Mouse (Mus musculus) hindbrain, embryonic 16.5 days (tissue): ENCODE results near the gene Cdca5. TPM values are rescaled to one million over a fixed set of nuclear protein-coding genes. Genes with fewer than 3 reads are reported as not detected.

Source experiments
- ATAC-seq: fragments of 200-750 bp; cut with Nextera tagmentation; 2 replicates; pipeline ENCODE4 v1.8.0; 2017; ENCODE audit warnings: moderate TSS enrichment, moderate library complexity
- H3K27ac ChIP-seq: fragments of 300-500 bp; sonication (generic); 2 replicates; pipeline ENCODE4 v1.5.1; 2014; ENCODE audit warnings: low read depth, mild to moderate bottlenecking, control low read depth, low read length, moderate library complexity
- H3K27me3 ChIP-seq: fragments of 300-500 bp; sonication (generic); replicated peaks from 2 replicates; pipeline ENCODE4 v1.6.1; 2014; ENCODE audit warnings: low read length; ENCODE audit not compliant: control insufficient read depth, insufficient read depth
- H3K36me3 ChIP-seq: fragments of 300-500 bp; sonication (generic); 2 replicates; pipeline ENCODE4 v1.6.1; 2014; ENCODE audit warnings: mild to moderate bottlenecking, low read length, moderate library complexity, mixed read lengths; ENCODE audit not compliant: control insufficient read depth, insufficient read depth
- H3K4me1 ChIP-seq: fragments of 300-500 bp; sonication (generic); 2 replicates; pipeline ENCODE4 v1.6.1; 2014; ENCODE audit warnings: low read depth, low read length; ENCODE audit not compliant: control insufficient read depth, insufficient read depth
- H3K4me2 ChIP-seq: fragments of 300-500 bp; sonication (generic); 2 replicates; pipeline ENCODE4 v1.6.1; 2014; ENCODE audit warnings: mild to moderate bottlenecking, low read length, control low read depth, moderate library complexity
- H3K4me3 ChIP-seq: fragments of 300-500 bp; sonication (generic); 2 replicates; pipeline ENCODE4 v1.5.1; 2014; ENCODE audit warnings: mild to moderate bottlenecking, low read length, control low read depth, moderate library complexity
- H3K9ac ChIP-seq: fragments of 300-500 bp; sonication (generic); 2 replicates; pipeline ENCODE4 v1.6.1; 2014; ENCODE audit warnings: low read depth, mild to moderate bottlenecking, control low read depth, low read length, moderate library complexity
- H3K9me3 ChIP-seq: fragments of 300-500 bp; sonication (generic); 2 replicates; pipeline ENCODE4 v1.6.1; 2014; ENCODE audit warnings: mild to moderate bottlenecking, low read length, moderate library complexity; ENCODE audit not compliant: control insufficient read depth
- WGBS: fragments of 180-500 bp; shearing (Covaris S2); extraction: QIAGEN DNeasy Blood & Tissue Kit; methylation state at CpG from one replicate; pipeline ENCODE4 v1.1.7; 2014; 5-methylcytosine and 5-hydroxymethylcytosine counted together
- polyA plus RNA-seq: library from polyadenylated mRNA; unstranded; fragments of >200 nt; fragmentation: Nextera tagmentation; extraction: Ambion mirVana; gene quantifications from 2 replicates; pipeline ENCODE4 v1.2.1, GENCODE M21; 2015

Gene Cdca5
- polyA plus RNA-seq, 1 experiment from 2014 or later: 6.8 TPM

GRCm38 (mm10) chr19:6067724-6068415, 16.9 kb upstream of the Cdca5 start, which contains the start of gene Tm7sf2:
TSS of gene Tm7sf2 (minus strand) at chr19:6068373.
- ATAC-seq: peak; percentile 94
- H3K27ac ChIP-seq: peak within 1 kb of the TSS; percentile 92
- peaks cover 27% of the 10 kb centered on the region for H3K4me1 ChIP-seq
- peak within 1 kb of the TSS; percentile 89 for H3K4me2 ChIP-seq
- no peaks in the 10 kb centered on the region for H3K9me3 ChIP-seq
- peak within 1 kb of the TSS; percentile 62 for H3K4me3 ChIP-seq
- H3K9ac ChIP-seq: peak within 1 kb of the TSS; percentile 79
- H3K36me3 ChIP-seq: peaks cover 23% of the 10 kb centered on the region
- no peaks in the 10 kb centered on the region for H3K27me3 ChIP-seq
- WGBS: 8% methylated on average over 32 of the region's 33 CpGs

DNA sequence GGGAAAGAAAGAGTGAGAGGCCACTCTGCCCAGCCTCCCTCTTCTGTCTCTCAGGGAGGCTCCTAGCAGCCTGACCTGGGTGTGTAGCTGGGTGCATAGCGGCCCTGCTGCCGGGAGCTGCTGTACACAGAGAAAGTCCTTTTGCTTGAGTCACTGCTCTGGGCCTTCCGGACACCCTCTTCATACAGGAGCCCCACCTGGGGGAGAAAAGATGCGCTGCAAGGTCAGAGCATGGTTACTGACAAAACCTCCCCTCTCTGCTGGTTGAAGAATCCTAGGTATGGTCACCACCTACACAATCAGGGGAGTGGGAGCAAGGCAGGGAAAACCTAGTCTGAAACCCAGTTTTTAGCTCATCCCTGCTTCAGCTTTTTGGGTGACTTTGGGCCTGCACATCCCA, 15.8 kb upstream of the Cdca5 start:
- Histone ChIP-seq H3K27me3 (no peaks in the 10 kb centered on the region), H3K4me3 (no peak overlapping the region), H3K4me1 (peaks cover 21% of the 10 kb centered on the region), H3K9ac (no peak overlapping the region), H3K9me3 (no peaks in the 10 kb centered on the region), H3K27ac (no peak overlapping the region), H3K36me3 (peaks cover 28% of the 10 kb centered on the region), H3K4me2 (no peak overlapping the region)
- no peak for ATAC-seq
- WGBS: 79% methylated on average over 4 of the region's 4 CpGs

DNA sequence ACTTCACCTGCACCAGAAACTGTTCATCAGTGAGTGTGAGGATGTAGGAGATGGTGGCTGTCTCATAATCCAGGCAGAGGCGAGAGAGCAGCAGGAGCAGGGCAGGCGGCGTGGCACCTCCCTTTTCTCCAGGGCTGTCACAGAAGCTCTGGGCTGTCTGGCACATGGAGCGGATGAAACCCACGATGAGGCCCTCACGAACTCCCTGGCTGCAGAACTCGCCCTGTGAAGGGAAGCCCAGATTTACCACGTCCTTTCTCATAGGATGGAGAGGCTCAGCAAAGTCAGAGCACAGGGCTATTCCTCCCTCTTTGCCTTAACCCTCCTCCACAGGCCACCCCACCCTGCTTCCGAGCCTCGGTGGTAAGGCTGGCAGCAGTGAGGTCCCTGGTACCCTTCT, 14.9 kb upstream of the Cdca5 start:
- Histone ChIP-seq H3K27ac (no peak overlapping the region), H3K4me1 (peaks cover 20% of the 10 kb centered on the region), H3K9me3 (no peaks in the 10 kb centered on the region), H3K36me3 (peaks cover 28% of the 10 kb centered on the region), H3K4me3 (no peak overlapping the region), H3K4me2 (no peak overlapping the region), H3K9ac (no peak overlapping the region), H3K27me3 (no peaks in the 10 kb centered on the region)
- WGBS: 96% methylated on average over 10 of the region's 10 CpGs
- ATAC-seq: no peak

- Histone ChIP-seq H3K9ac (no peak overlapping the region), H3K27ac (no peak overlapping the region), H3K36me3 (peaks cover 28% of the 10 kb centered on the region), H3K4me2 (no peak overlapping the region), H3K4me3 (no peak overlapping the region), H3K4me1 (peaks cover 18% of the 10 kb centered on the region), H3K27me3 (no peaks in the 10 kb centered on the region), H3K9me3 (no peaks in the 10 kb centered on the region)
- WGBS: 91% methylated on average over 31 of the region's 31 CpGs
- no peak for ATAC-seq
These were observed 14.1 kb upstream of the Cdca5 start for GRCm38 (mm10) chr19:6070571-6071250.

GRCm38 (mm10) chr19:6071261-6071660, 13.5 kb upstream of the Cdca5 start:
- Histone ChIP-seq H3K36me3 (peaks cover 28% of the 10 kb centered on the region), H3K4me3 (no peak overlapping the region), H3K4me1 (peaks cover 17% of the 10 kb centered on the region), H3K9me3 (no peaks in the 10 kb centered on the region), H3K9ac (no peak overlapping the region), H3K4me2 (no peak overlapping the region), H3K27ac (no peak overlapping the region), H3K27me3 (no peaks in the 10 kb centered on the region)
- no peak for ATAC-seq
- 95% methylated on average over 19 of the region's 19 CpGs for WGBS

DNA sequence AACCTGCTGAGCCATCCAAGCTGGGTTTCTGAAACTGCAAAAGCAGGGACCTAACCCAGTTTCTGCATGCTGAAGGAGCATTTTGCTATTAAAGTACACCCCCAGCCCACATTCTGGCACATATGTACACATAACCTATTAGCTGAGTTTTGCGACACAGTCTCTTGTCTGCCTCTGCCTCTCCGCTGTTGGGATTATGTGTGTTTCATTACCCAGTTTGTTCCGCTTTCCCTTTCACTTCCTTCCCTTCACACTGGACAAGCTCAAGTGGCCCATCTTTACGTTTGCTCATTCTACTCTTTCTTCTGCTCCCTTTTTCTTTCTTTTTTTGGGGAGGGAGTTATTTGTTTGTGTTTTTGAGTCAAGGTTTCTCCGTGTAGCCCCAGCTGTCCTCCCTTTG, 10.9 kb upstream of the Cdca5 start:
- WGBS: 90% methylated on average over 5 of the region's 5 CpGs

GRCm38 (mm10) chr19:6076564-6077393, 8.0 kb upstream of the Cdca5 start, which contains the start of gene Vps51:
TSS of gene Vps51 (minus strand) at chr19:6077231.
- peak; percentile 93 for ATAC-seq
- Histone ChIP-seq H3K4me2 (peak within 1 kb of the TSS; percentile 73), H3K4me3 (peak within 1 kb of the TSS; percentile 76), H3K4me1 (peaks cover 6% of the 10 kb centered on the region), H3K9me3 (no peaks in the 10 kb centered on the region), H3K27ac (peak within 1 kb of the TSS; percentile 92), H3K9ac (peak within 1 kb of the TSS; percentile 87), H3K36me3 (peaks cover 19% of the 10 kb centered on the region), H3K27me3 (no peaks in the 10 kb centered on the region)
- 1% methylated on average over 31 of the region's 33 CpGs for WGBS

More for the DNA sequence above, 10.9 kb upstream of the Cdca5 start:
- no peak overlapping the region for H3K27ac ChIP-seq
- ATAC-seq: no peak
- H3K36me3 ChIP-seq: peaks cover 29% of the 10 kb centered on the region
- no peaks in the 10 kb centered on the region for H3K9me3 ChIP-seq
- H3K4me2 ChIP-seq: no peak overlapping the region
- no peak overlapping the region for H3K4me3 ChIP-seq
- no peak overlapping the region for H3K9ac ChIP-seq
- H3K4me1 ChIP-seq: peaks cover 6% of the 10 kb centered on the region
- H3K27me3 ChIP-seq: no peaks in the 10 kb centered on the region

- no peak within 1 kb of the TSS for H3K9ac ChIP-seq
- H3K9me3 ChIP-seq: no peaks in the 10 kb centered on the region
- peaks cover 18% of the 10 kb centered on the region for H3K4me1 ChIP-seq
- no peak within 1 kb of the TSS for H3K4me2 ChIP-seq
- no peaks in the 10 kb centered on the region for H3K27me3 ChIP-seq
- no peak for ATAC-seq
- H3K36me3 ChIP-seq: peaks cover 15% of the 10 kb centered on the region
- 95% methylated on average over 12 of the region's 12 CpGs for WGBS
- no peak within 1 kb of the TSS for H3K27ac ChIP-seq
- H3K4me3 ChIP-seq: no peak within 1 kb of the TSS
These were observed 4.8 kb upstream of the Cdca5 start, which contains the start of gene Tmem262 for GRCm38 (mm10) chr19:6079983-6080480. TSS of gene Tmem262 (plus strand) at chr19:6080033.
